Mouse (Mus musculus) intestine, embryonic 14.5 days (tissue): ENCODE results near the gene Tpmt. TPM values are rescaled to one million over a fixed set of nuclear protein-coding genes. Genes with fewer than 3 reads are reported as not detected.
A peak's percentile ranks its signal among the peaks of the same experiment; 100 is the strongest.

ENCODE experiments used
- ATAC-seq: fragments of 200-750 bp; cut with Nextera tagmentation; replicated peaks from 2 replicates; pipeline ENCODE4 v1.8.0; 2017; ENCODE audit warnings: low read depth, moderate number of reproducible peaks, moderate TSS enrichment, moderate library complexity; ENCODE audit not compliant: low FRiP score, low TSS enrichment
- DNase-seq: peaks from one replicate; pipeline ENCODE4 v3.0.0-alpha.2; 2018; ENCODE audit warnings: low spot score
- H3K27ac ChIP-seq: fragments of 300-500 bp; sonication (generic); 2 replicates; pipeline ENCODE4 v1.5.1; 2014; ENCODE audit warnings: low read depth, mild to moderate bottlenecking, control low read depth
- H3K27me3 ChIP-seq: fragments of 300-500 bp; sonication (generic); replicated peaks from 2 replicates; pipeline ENCODE4 v1.6.1; 2014; ENCODE audit warnings: low read length, control low read depth; ENCODE audit not compliant: control insufficient read depth, insufficient read depth
- H3K36me3 ChIP-seq: fragments of 300-500 bp; sonication (generic); 2 replicates; pipeline ENCODE4 v1.6.1; 2014; ENCODE audit warnings: low read length, control low read depth; ENCODE audit not compliant: control insufficient read depth, insufficient read depth
- H3K4me1 ChIP-seq: fragments of 300-500 bp; sonication (generic); replicated peaks from 2 replicates; pipeline ENCODE4 v1.6.1; 2014; ENCODE audit warnings: low read length, control low read depth, mixed read lengths; ENCODE audit not compliant: control insufficient read depth, insufficient read depth
- H3K4me2 ChIP-seq: fragments of 300-500 bp; sonication (generic); 2 replicates; pipeline ENCODE4 v1.6.1; 2014; ENCODE audit warnings: low read length
- H3K4me3 ChIP-seq: fragments of 300-500 bp; sonication (generic); 2 replicates; pipeline ENCODE4 v1.5.1; 2014; ENCODE audit warnings: low read depth, low read length, control low read depth, mixed read lengths
- H3K9ac ChIP-seq: fragments of 300-500 bp; sonication (generic); 2 replicates; pipeline ENCODE4 v1.6.1; 2014; ENCODE audit warnings: mild to moderate bottlenecking, low read length
- H3K9me3 ChIP-seq: fragments of 300-500 bp; sonication (generic); 2 replicates; pipeline ENCODE4 v1.6.1; 2016; ENCODE audit warnings: low read length, control low read depth; ENCODE audit not compliant: control insufficient read depth
- WGBS: fragments of 180-500 bp; shearing (Covaris S2); extraction: QIAGEN DNeasy Blood & Tissue Kit; methylation state at CpG from one replicate; pipeline ENCODE4 v1.1.7; 2014; 5-methylcytosine and 5-hydroxymethylcytosine counted together
- polyA plus RNA-seq: library from polyadenylated mRNA; unstranded; fragments of >200 nt; fragmentation: Nextera tagmentation; extraction: Ambion mirVana; gene quantifications from 2 replicates; pipeline ENCODE4 v1.2.1, GENCODE M21; 2014

The Tpmt gene
- polyA plus RNA-seq, 1 experiment from 2014 or later, result 25.4 TPM

DNA sequence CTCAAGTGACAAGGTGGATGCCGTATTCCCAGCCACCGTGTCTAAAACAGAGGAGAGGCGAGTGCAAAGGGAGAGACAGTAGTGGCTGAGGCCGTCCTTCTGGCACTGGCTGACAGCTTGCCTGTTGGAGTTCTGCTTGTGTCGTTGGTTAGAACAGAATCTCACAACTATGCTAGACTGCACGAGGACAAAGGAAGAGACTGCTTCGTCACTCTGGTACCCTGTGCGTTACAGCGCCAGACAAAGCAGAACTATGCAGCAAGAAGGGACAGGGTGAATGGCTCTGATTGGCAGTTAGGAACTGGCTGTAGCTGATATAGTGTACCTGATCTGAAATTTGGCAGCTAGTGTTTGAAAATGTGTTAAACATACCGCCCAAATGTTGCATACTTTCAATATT, 9.4 kb upstream of the Tpmt start:
- H3K36me3 ChIP-seq, result peaks cover 58% of the 10 kb centered on the region
- H3K9me3 ChIP-seq, result no peaks in the 10 kb centered on the region
- no peak overlapping the region for H3K27ac ChIP-seq
- no peak overlapping the region for H3K4me2 ChIP-seq
- no peak overlapping the region for H3K4me3 ChIP-seq
- no peaks in the 10 kb centered on the region for H3K27me3 ChIP-seq
- no peaks in the 10 kb centered on the region for H3K4me1 ChIP-seq
- WGBS, result 90% methylated on average over 10 of the region's 10 CpGs
- DNase-seq (no peak), ATAC-seq (no peak)
- no peak overlapping the region for H3K9ac ChIP-seq

DNA sequence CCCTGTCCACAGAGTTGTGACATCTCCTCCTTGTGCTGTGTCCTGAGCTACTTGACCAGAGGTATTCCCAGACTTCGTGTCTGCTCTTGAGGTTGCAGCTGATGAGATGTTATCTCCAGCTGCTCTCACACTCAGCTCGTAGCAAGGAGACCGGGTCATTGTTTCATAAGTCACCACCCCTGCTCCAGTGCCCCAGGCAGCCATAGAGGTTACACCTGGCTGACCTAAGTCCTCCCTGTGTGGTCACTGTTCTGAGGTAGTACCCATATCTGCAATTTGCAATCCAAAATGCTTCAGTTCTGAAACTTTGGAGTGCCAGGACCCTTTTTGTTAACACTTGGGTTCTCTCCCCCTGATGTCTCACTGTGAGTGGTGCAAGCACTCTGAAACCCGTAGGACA, 5.5 kb upstream of the Tpmt start:
- ATAC-seq (no peak), DNase-seq (no peak)
- H3K27ac ChIP-seq, result no peak overlapping the region
- no peaks in the 10 kb centered on the region for H3K27me3 ChIP-seq
- WGBS, result 72% methylated on average over 4 of the region's 4 CpGs
- H3K36me3 ChIP-seq, result peaks cover 51% of the 10 kb centered on the region
- H3K9ac ChIP-seq, result no peak overlapping the region
- no peaks in the 10 kb centered on the region for H3K9me3 ChIP-seq
- no peaks in the 10 kb centered on the region for H3K4me1 ChIP-seq
- no peak overlapping the region for H3K4me2 ChIP-seq
- H3K4me3 ChIP-seq, result no peak overlapping the region

DNA sequence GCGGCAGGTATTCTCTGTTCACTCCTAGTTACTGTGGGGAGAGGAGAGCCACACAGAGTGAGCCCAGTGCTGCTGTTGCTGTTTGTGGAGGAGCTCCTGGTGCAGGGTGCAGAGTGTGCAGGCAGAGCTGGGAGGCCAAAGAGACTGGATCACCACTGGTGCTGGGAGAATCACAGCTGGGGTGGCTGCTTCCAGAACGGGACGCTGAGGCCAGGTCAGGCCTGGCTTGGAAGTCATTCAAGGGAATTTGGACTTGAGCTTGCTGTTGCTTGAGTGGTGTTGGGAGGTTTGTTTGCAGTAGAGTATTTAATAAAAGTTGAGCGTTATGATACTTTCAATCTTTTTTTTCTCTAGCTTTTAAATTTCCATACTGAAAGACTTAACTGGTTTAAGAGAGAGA, 3.5 kb upstream of the Tpmt start:
- no peak overlapping the region for H3K4me2 ChIP-seq
- no peak overlapping the region for H3K27ac ChIP-seq
- ATAC-seq (no peak), DNase-seq (no peak)
- WGBS, result 89% methylated on average over 4 of the region's 4 CpGs
- no peak overlapping the region for H3K4me3 ChIP-seq
- H3K27me3 ChIP-seq, result no peaks in the 10 kb centered on the region
- no peaks in the 10 kb centered on the region for H3K9me3 ChIP-seq
- 0 out of 2 replicates have a peak, but pooled peaks cover 10% of the 10 kb centered on the region for H3K4me1 ChIP-seq
- peaks cover 36% of the 10 kb centered on the region for H3K36me3 ChIP-seq
- H3K9ac ChIP-seq, result no peak overlapping the region

DNA sequence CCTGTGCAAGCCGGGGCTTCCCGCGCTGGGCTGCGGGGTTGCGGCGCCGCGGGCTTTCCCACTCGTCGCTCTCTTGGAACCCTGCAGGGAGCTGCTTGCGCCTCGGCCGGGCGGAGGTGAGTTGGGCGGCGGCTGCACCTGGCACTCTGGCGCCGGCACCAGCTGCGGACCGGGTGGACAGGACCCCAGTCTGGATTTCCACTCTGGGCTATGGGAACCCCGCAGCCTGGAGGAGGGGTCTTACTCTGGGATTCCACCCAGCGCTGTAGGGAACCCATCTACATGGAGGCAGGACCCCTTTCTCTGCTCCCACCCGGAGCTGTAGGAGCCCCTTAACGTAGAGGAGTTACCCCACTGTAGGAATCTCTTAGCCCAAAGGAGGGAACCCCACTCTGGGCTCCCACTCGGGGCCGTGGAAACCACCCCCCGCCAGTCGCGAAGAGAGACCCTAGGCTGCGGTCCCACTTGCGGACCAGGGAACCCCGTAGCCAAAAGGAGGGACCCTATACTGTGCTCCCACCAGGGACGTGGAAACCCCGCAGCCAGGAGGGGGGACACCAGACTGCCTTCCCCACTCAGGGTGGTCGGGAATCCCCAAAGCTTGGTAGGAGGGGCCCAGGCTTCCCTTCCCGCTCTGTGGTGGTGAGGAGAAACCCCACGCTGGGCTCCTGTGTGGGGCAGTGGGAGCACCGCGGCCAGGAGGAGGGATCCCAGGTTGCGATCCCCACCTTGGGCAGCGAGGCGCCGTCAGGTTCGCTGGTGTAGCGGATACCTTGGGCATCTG, 512 bp downstream of the Tpmt start:
- H3K4me1 ChIP-seq, result peaks cover 15% of the 10 kb centered on the region
- DNase-seq (peak; percentile 71), ATAC-seq (peak; percentile 20)
- H3K36me3 ChIP-seq, result peaks cover 2% of the 10 kb centered on the region
- H3K4me3 ChIP-seq, result peak overlapping the region; percentile 71
- WGBS, result under 1% methylated on average over 45 of the region's 45 CpGs
- H3K27ac ChIP-seq, result no peak overlapping the region
- peak overlapping the region; percentile 100 for H3K4me2 ChIP-seq
- H3K9ac ChIP-seq, result peak overlapping the region; percentile 67
- no peaks in the 10 kb centered on the region for H3K27me3 ChIP-seq
- no peaks in the 10 kb centered on the region for H3K9me3 ChIP-seq

DNA sequence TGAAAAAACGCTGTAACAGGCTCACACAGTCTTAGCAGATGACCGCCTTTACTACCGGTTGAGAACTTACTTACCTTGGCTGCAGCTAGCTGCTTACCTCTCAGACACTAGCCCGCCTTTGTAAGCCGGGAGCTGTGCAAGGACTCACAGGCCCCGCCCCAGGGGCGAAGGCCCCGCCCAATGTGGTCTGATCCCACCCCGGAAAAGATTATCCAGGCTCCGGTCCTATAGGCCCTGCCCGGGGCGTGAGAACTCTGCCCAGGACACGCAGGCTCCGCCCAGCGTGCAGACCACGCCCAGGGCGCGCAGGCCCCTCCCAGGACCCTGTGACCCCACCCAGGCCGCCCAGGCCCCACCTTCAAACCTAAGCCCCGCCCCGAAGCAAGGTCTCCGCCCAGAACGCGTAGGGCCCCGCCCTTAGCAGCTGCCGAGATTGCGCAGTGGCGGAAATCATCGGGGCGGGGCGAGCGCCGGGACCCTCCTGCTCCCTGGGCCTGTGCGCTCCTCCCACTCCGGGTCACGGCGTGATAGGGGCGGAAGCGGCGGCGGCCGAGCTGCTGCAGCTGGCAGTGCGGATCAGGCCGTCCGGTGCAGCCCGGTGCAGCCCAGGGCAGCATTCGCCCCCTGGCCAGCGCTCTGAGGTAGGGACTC, 1.4 kb downstream of the Tpmt start, which contains the start of gene Kdm1b:
Gene Kdm1b (plus strand): TSS at position 470 of the 651 bp plus-strand sequence.
- under 1% methylated on average over 48 of the region's 48 CpGs for WGBS
- Histone ChIP-seq H3K27ac (peak within 1 kb of the TSS; percentile 47; the same call in 1 of the 2 replicates), H3K4me2 (peak within 1 kb of the TSS; percentile 100), H3K9ac (peak within 1 kb of the TSS; percentile 67), H3K4me3 (peak within 1 kb of the TSS; percentile 71), H3K36me3 (no peaks in the 10 kb centered on the region), H3K4me1 (peaks cover 15% of the 10 kb centered on the region), H3K9me3 (no peaks in the 10 kb centered on the region), H3K27me3 (no peaks in the 10 kb centered on the region)
- DNase-seq (peak; percentile 100), ATAC-seq (peak; percentile 96)

DNA sequence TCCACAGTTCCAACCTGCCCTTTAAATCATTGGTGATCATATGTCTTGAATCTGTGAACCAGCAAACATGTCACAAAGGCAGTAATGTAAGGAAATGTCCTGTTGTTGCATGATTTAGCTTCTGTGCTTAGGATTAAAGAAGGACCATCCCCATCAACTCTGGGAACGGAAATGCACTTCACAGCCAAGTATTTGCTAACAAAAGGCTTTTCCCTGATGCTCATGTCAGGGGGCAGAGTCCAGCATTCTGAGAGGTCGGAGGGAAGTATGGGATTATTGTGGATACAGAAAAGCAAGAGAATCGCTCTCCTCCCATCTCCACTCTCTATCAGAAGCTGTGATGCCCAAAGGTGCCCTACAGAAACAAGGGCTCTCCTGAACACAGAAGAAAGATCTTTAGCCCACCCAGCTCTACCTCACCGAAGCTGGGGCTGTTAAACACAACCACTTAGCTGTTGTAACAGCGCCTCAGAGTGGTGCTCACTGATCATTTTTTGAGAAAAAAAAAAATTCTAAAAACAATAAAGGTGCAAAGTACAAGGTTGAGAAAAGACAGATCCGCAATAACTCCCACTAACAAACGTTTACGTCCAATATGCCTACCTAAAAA, 2.4 kb downstream of the Tpmt start:
- peak overlapping the region; percentile 53 for H3K9ac ChIP-seq
- ATAC-seq, result no peak
- no peak overlapping the region for H3K27ac ChIP-seq
- no peaks in the 10 kb centered on the region for H3K9me3 ChIP-seq
- 38% methylated on average over 8 of the region's 8 CpGs for WGBS
- DNase-seq, result peak; percentile 58
- H3K4me1 ChIP-seq, result peaks cover 15% of the 10 kb centered on the region
- H3K27me3 ChIP-seq, result no peaks in the 10 kb centered on the region
- peak overlapping the region; percentile 100 for H3K4me2 ChIP-seq
- H3K4me3 ChIP-seq, result peak overlapping the region; percentile 71
- H3K36me3 ChIP-seq, result no peaks in the 10 kb centered on the region

DNA sequence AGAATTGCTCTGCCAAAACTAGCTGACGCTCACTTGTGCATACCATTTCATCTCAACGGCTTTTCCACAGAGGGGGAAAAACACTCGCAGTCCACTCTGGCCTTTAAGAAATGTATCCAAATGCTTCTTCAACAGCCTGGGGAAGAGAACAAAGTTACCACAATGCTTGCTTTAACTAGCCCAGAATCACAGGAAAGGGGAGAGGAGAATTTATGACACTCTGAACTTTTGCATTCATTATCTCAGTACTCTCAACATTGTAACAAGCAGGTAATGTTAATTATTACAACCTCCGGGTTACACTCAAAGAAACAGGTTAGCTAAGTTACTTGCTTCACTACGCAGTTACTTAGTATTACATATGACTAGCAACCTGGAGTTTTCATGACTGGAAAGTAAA, 4.5 kb downstream of the Tpmt start:
- no peaks in the 10 kb centered on the region for H3K36me3 ChIP-seq
- H3K9ac ChIP-seq, result no peak overlapping the region
- 89% methylated on average over 5 of the region's 5 CpGs for WGBS
- H3K27ac ChIP-seq, result no peak overlapping the region
- peaks cover 15% of the 10 kb centered on the region for H3K4me1 ChIP-seq
- no peaks in the 10 kb centered on the region for H3K27me3 ChIP-seq
- ATAC-seq, result no peak
- no peak for DNase-seq
- no peak overlapping the region for H3K4me2 ChIP-seq
- H3K9me3 ChIP-seq, result no peaks in the 10 kb centered on the region
- no peak overlapping the region for H3K4me3 ChIP-seq

DNA sequence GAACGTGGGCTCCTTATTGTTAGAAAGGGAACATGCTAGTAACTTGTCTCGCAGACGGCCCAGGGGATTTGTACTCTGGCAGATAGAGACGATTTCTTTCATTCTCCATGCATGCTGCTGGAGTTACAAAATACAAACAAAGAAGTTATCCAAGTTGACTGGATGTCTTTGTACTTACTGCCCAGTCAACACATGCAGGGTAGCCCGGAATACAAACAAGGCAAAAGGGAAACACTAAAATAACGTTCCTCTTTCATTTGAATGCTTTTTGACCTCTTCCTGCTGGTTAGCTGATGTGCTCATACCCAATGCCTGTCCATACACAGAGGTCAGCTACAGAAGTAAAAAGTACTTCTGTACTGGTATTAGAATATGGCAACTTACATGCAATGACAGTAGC, 6.6 kb downstream of the Tpmt start:
- ATAC-seq (no peak), DNase-seq (no peak)
- no peaks in the 10 kb centered on the region for H3K27me3 ChIP-seq
- H3K36me3 ChIP-seq, result no peaks in the 10 kb centered on the region
- peaks cover 5% of the 10 kb centered on the region for H3K4me1 ChIP-seq
- H3K27ac ChIP-seq, result no peak overlapping the region
- no peak overlapping the region for H3K9ac ChIP-seq
- 85% methylated on average over 6 of the region's 6 CpGs for WGBS
- H3K9me3 ChIP-seq, result no peaks in the 10 kb centered on the region
- H3K4me3 ChIP-seq, result no peak overlapping the region
- no peak overlapping the region for H3K4me2 ChIP-seq
